Mouse (Mus musculus): ENCODE results near the gene Tmem160.

The Tmem160 gene

GRCm38 (mm10) chr7:16491759-16492158 lies 39.2 kb downstream of the Tmem160 start:
- in situ Hi-C loops (cut with MboI, MseI), result no loop called here

DNA sequence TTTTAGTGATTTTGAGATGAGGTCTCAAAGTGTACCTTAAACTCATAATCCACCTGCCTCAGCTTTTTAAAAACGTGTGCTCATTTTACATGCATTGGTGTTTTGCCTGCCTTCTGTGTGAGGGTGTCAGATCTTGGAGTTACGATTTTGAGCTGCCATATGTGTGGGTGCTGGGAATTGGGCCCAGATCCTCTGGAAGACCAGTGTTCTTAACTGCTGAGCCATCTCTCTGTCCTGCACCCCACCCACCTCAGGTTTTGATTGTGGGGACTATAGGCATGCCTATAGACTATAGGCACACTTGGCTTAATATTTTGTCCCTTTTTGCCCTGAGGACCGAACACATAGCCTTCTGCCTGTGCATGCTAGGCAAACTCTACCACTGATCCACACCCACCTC lies 39.6 kb downstream of the Tmem160 start:
- in situ Hi-C loops (cut with MboI, MseI), result no loop called here

DNA sequence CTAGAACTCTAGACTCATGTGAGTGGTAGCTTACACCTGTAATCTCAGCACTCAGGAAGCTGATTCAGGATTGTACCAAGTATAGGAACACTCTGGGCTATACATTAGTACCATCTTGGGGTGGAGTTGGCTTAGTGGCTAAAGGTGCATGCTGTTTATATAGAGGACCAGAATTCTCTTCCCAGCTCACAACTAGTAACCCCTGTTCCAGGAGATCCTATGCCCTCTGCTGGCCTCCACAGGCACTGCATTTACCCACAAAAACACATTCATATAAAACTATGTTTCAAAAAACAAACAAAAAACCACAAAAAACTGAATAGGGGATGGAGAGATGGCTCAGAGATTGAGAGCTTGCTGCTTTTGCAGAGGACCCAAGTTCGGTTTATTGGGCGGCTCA lies 40.8 kb downstream of the Tmem160 start:
- in situ Hi-C loops (cut with MboI, MseI), result no loop called here

- in situ Hi-C loops (cut with MboI, MseI), result no loop called here
Measured at GRCm38 (mm10) chr7:16496260-16496659, 43.7 kb downstream of the Tmem160 start.

- in situ Hi-C loops (cut with MboI, MseI), result loop anchor here (10.0 kb wide), 1 partner anchor 115 kb away; the partner anchor contains the start of gene Arhgap35 (in 2 of the 2)
Measured at GRCm38 (mm10) chr7:16499671-16500104, 47.1 kb downstream of the Tmem160 start.

DNA sequence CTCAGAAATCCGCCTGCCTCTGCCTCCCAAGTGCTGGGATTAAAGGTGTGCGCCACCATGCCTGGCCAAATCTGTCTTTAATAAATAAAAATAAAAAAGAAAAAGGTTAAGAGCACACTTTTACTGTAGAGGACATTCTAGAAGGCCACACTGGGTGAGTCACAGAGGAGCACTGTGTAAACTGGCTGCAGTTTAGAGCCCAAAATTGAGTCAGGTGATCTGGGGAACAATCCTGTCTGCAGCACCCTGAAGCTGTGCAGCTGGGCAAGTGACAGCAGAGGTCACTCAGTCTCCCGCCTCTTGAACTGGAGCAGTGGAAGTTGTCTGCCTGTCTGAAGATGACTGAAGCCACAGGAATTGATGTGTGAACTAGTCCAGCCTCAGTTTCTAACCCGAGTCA lies 49.0 kb downstream of the Tmem160 start:
- in situ Hi-C loops (cut with MboI, MseI), result loop anchor here (10.0 kb wide), 1 partner anchor 113 kb away; the partner anchor contains the start of gene Arhgap35 (in 2 of the 2)

DNA sequence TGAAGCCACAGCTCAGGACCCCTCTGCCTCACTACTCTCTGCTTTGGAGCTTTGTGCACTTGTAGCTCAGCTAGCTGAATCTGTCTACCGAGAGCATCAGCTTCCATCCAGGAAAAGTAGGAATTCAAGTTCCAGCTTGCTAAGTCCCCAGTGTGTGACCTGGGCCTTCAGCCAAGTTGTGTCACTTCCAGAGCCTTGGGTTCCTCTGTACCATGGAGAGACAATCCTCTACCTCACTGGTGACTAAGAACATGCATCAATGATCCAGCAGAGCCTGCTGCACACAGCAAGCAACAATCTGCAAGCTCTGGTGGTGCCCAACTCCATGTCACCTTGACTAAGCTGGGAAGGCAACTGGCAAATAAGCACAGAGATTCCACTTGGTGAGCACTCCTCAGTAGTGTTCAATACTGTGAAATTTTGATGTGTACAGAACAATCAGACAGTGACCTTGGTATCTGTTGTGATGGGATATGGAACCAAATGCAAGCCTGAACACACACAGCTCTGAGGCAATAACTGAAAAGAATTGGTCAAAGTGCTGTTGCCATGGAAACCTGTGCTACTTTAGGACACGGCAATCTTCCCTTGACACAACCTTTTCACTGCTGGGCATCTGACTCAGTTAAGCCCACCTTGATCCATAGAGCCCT lies 52.1 kb downstream of the Tmem160 start:
- in situ Hi-C loops (cut with MboI, MseI), result loop anchor here (10.0 kb wide), 1 partner anchor 110 kb away; the partner anchor contains the start of gene Arhgap35 (in 2 of the 2)
